Mouse (Mus musculus) adrenal gland, adult 8-10 months (tissue): ENCODE measurements around the gene Fgfbp1. TPM values are rescaled to one million over a fixed set of nuclear protein-coding genes. Genes with fewer than 3 reads are reported as not detected.

Experiments
- total RNA-seq, 4 experiments: library from RNA; stranded (reverse); gene quantifications; 2 replicates each; pipeline ENCODE4 v1.2.4; 2022

Gene Fgfbp1
- total RNA-seq, 4 experiments from 2014 or later = not detected

Other genes with a start within 250 kb of the Fgfbp1 start
- gene Bst1, start 162.9 kb downstream of the Fgfbp1 start, total RNA-seq = 1 to 10 TPM; 1.3 to 2.7 (median 1.8) TPM
- 10 to 100 TPM; 66.6 to 95.2 (median 83.9) TPM for gene Fbxl5, start 160.1 kb downstream of the Fgfbp1 start, total RNA-seq
- gene Cd38, start 113.2 kb downstream of the Fgfbp1 start, total RNA-seq = 10 to 100 TPM; 10.0 to 18.3 (median 12.8) TPM
- 10 to 100 TPM; 14.7 to 17.1 (median 15.1) TPM for gene Gm7879, start 68.6 kb downstream of the Fgfbp1 start, total RNA-seq
- gene Prom1, start 120.3 kb upstream of the Fgfbp1 start, total RNA-seq = 1 to 10 TPM; 2.1 to 5.4 (median 3.9) TPM
- gene Tapt1, start 244.8 kb upstream of the Fgfbp1 start, total RNA-seq = 10 to 100 TPM; 42.0 to 84.9 (median 58.7) TPM